Mouse (Mus musculus) forebrain, embryonic 13.5 days (tissue): Measurements from ENCODE around the gene Rnf11. TPM values are rescaled to one million over a fixed set of nuclear protein-coding genes. Genes with fewer than 3 reads are reported as not detected.

ENCODE experiments used
- ATAC-seq: fragments of 200-750 bp; cut with Nextera tagmentation; 2 replicates; pipeline ENCODE4 v1.8.0; 2017
- H3K27ac ChIP-seq: fragments of 300-500 bp; sonication (generic); 2 replicates; pipeline ENCODE4 v1.5.1; 2015; ENCODE audit warnings: inconsistent platforms, mild to moderate bottlenecking, moderate library complexity
- H3K27me3 ChIP-seq: fragments of 300-500 bp; sonication (generic); 2 replicates; pipeline ENCODE4 v1.6.1; 2015; ENCODE audit warnings: mild to moderate bottlenecking, inconsistent platforms
- H3K36me3 ChIP-seq: fragments of 300-500 bp; sonication (generic); 2 replicates; pipeline ENCODE4 v1.6.1; 2015; ENCODE audit warnings: mild to moderate bottlenecking, inconsistent platforms; ENCODE audit not compliant: poor library complexity, severe bottlenecking
- H3K4me1 ChIP-seq: fragments of 300-500 bp; sonication (generic); 2 replicates; pipeline ENCODE4 v1.6.1; 2015; ENCODE audit warnings: inconsistent platforms
- H3K4me2 ChIP-seq: fragments of 300-500 bp; sonication (generic); 2 replicates; pipeline ENCODE4 v1.6.1; 2015; ENCODE audit warnings: inconsistent platforms, mild to moderate bottlenecking, moderate library complexity
- H3K4me3 ChIP-seq: fragments of 300-500 bp; sonication (generic); 2 replicates; pipeline ENCODE4 v1.5.1; 2015; ENCODE audit warnings: mild to moderate bottlenecking, inconsistent platforms
- H3K9ac ChIP-seq: fragments of 300-500 bp; sonication (generic); 2 replicates; pipeline ENCODE4 v1.6.1; 2015; ENCODE audit warnings: mild to moderate bottlenecking, inconsistent platforms
- H3K9me3 ChIP-seq: fragments of 300-500 bp; sonication (generic); replicated peaks from 2 replicates; pipeline ENCODE4 v1.6.1; 2016; ENCODE audit warnings: inconsistent platforms
- WGBS: fragments of 180-500 bp; shearing (Covaris S2); methylation state at CpG from one replicate; pipeline ENCODE4 v1.1.7; 2015; 5-methylcytosine and 5-hydroxymethylcytosine counted together
- polyA plus RNA-seq: library from polyadenylated mRNA; unstranded; fragments of >200 nt; fragmentation: Nextera tagmentation; extraction: Ambion mirVana; gene quantifications from 2 replicates; pipeline ENCODE4 v1.2.1, GENCODE M21; 2015

The Rnf11 gene
- polyA plus RNA-seq, 1 experiment from 2014 or later = 46.5 TPM

GRCm38 (mm10) chr4:109475078-109475477, 9.4 kb downstream of the Rnf11 start:
- no peak for ATAC-seq
- Histone ChIP-seq H3K36me3 (peaks cover 6% of the 10 kb centered on the region; the same call in 1 of the 2 replicates), H3K27me3 (no peaks in the 10 kb centered on the region), H3K27ac (no peak overlapping the region), H3K9ac (peak overlapping the region; percentile 94; the same call in 1 of the 2 replicates), H3K9me3 (no peaks in the 10 kb centered on the region), H3K4me2 (peak overlapping the region; percentile 69), H3K4me1 (peaks cover 16% of the 10 kb centered on the region), H3K4me3 (peak overlapping the region; percentile 92)
- 52% methylated on average over 2 of the region's 2 CpGs for WGBS

GRCm38 (mm10) chr4:109472566-109472965, 12.0 kb downstream of the Rnf11 start:
- no peak for ATAC-seq
- H3K4me3 ChIP-seq = no peak overlapping the region
- H3K9me3 ChIP-seq = no peaks in the 10 kb centered on the region
- no peak overlapping the region for H3K9ac ChIP-seq
- no peak overlapping the region for H3K4me2 ChIP-seq
- no peak overlapping the region for H3K27ac ChIP-seq
- peaks cover 6% of the 10 kb centered on the region; the same call in 1 of the 2 replicates for H3K36me3 ChIP-seq
- no peaks in the 10 kb centered on the region for H3K27me3 ChIP-seq
- WGBS = 93% methylated on average over 3 of the region's 3 CpGs
- peaks cover 16% of the 10 kb centered on the region for H3K4me1 ChIP-seq

- no peak overlapping the region for H3K27ac ChIP-seq
- H3K36me3 ChIP-seq = peaks cover 6% of the 10 kb centered on the region; the same call in 1 of the 2 replicates
- no peaks in the 10 kb centered on the region for H3K27me3 ChIP-seq
- H3K4me3 ChIP-seq = no peak overlapping the region
- peaks cover 16% of the 10 kb centered on the region for H3K4me1 ChIP-seq
- no peak overlapping the region for H3K4me2 ChIP-seq
- no peak for ATAC-seq
- no peak overlapping the region for H3K9ac ChIP-seq
- no peaks in the 10 kb centered on the region for H3K9me3 ChIP-seq
These were observed 12.9 kb downstream of the Rnf11 start for GRCm38 (mm10) chr4:109471606-109472005.

GRCm38 (mm10) chr4:109467687-109468086, 16.8 kb downstream of the Rnf11 start:
- Histone ChIP-seq H3K4me1 (0 out of 2 replicates have a peak, but pooled peaks cover 3% of the 10 kb centered on the region), H3K4me2 (no peak overlapping the region), H3K9me3 (no peaks in the 10 kb centered on the region), H3K27me3 (no peaks in the 10 kb centered on the region), H3K9ac (no peak overlapping the region), H3K36me3 (peaks cover 5% of the 10 kb centered on the region; the same call in 1 of the 2 replicates), H3K4me3 (no peak overlapping the region), H3K27ac (no peak overlapping the region)
- no peak for ATAC-seq

GRCm38 (mm10) chr4:109463892-109464291, 20.6 kb downstream of the Rnf11 start:
- ATAC-seq = no peak
- no peaks in the 10 kb centered on the region for H3K9me3 ChIP-seq
- no peaks in the 10 kb centered on the region for H3K4me1 ChIP-seq

GRCm38 (mm10) chr4:109460421-109461179, 23.9 kb downstream of the Rnf11 start:
- no peak for ATAC-seq

More at GRCm38 (mm10) chr4:109463892-109464291, 20.6 kb downstream of the Rnf11 start:
- H3K27me3 ChIP-seq = no peaks in the 10 kb centered on the region
- no peaks in the 10 kb centered on the region for H3K36me3 ChIP-seq
- H3K27ac ChIP-seq = no peak overlapping the region
- no peak overlapping the region for H3K9ac ChIP-seq
- H3K4me3 ChIP-seq = no peak overlapping the region
- no peak overlapping the region for H3K4me2 ChIP-seq

GRCm38 (mm10) chr4:109456821-109457220, 27.7 kb downstream of the Rnf11 start:
- H3K9ac ChIP-seq = no peak overlapping the region
- no peaks in the 10 kb centered on the region for H3K4me1 ChIP-seq
- H3K27ac ChIP-seq = no peak overlapping the region
- peaks cover 17% of the 10 kb centered on the region for H3K36me3 ChIP-seq
- no peak overlapping the region for H3K4me2 ChIP-seq
- 94% methylated on average over 6 of the region's 6 CpGs for WGBS
- no peaks in the 10 kb centered on the region; the same call in 1 of the 2 replicates for H3K9me3 ChIP-seq
- no peak overlapping the region for H3K4me3 ChIP-seq
- H3K27me3 ChIP-seq = no peaks in the 10 kb centered on the region
- no peak for ATAC-seq

More at GRCm38 (mm10) chr4:109460421-109461179, 23.9 kb downstream of the Rnf11 start:
- no peaks in the 10 kb centered on the region for H3K4me1 ChIP-seq
- H3K9ac ChIP-seq = no peak overlapping the region
- H3K9me3 ChIP-seq = no peaks in the 10 kb centered on the region; the same call in 1 of the 2 replicates
- no peak overlapping the region for H3K27ac ChIP-seq
- no peak overlapping the region for H3K4me2 ChIP-seq
- no peaks in the 10 kb centered on the region for H3K27me3 ChIP-seq
- H3K4me3 ChIP-seq = no peak overlapping the region
- WGBS = 80% methylated on average over 3 of the region's 3 CpGs
- H3K36me3 ChIP-seq = peaks cover 1% of the 10 kb centered on the region; the same call in 1 of the 2 replicates

- H3K9me3 ChIP-seq = no peaks in the 10 kb centered on the region
- no peak overlapping the region for H3K4me2 ChIP-seq
- 90% methylated on average over 2 of the region's 2 CpGs for WGBS
- H3K4me1 ChIP-seq = peaks cover 10% of the 10 kb centered on the region
- H3K27ac ChIP-seq = no peak overlapping the region
- no peak for ATAC-seq
- no peak overlapping the region for H3K9ac ChIP-seq
- 0 out of 2 replicates have a peak, but pooled peaks cover 7% of the 10 kb centered on the region for H3K36me3 ChIP-seq
- H3K27me3 ChIP-seq = no peaks in the 10 kb centered on the region
- no peak overlapping the region for H3K4me3 ChIP-seq
These were observed 36.0 kb downstream of the Rnf11 start for GRCm38 (mm10) chr4:109448531-109448930.

GRCm38 (mm10) chr4:109445956-109446355, 38.6 kb downstream of the Rnf11 start:
- Histone ChIP-seq H3K4me3 (no peak overlapping the region), H3K27ac (no peak overlapping the region), H3K9ac (no peak overlapping the region), H3K4me2 (no peak overlapping the region), H3K9me3 (no peaks in the 10 kb centered on the region), H3K4me1 (peaks cover 10% of the 10 kb centered on the region), H3K36me3 (no peaks in the 10 kb centered on the region), H3K27me3 (no peaks in the 10 kb centered on the region)
- 80% methylated on average over 1 of the region's 1 CpGs for WGBS
- ATAC-seq = no peak

GRCm38 (mm10) chr4:109445397-109445796, 39.1 kb downstream of the Rnf11 start:
- Histone ChIP-seq H3K4me1 (peaks cover 10% of the 10 kb centered on the region), H3K4me2 (no peak overlapping the region), H3K4me3 (no peak overlapping the region), H3K27ac (0 out of 2 replicates have a peak overlapping the region, but pooled peaks have one; percentile 15), H3K27me3 (no peaks in the 10 kb centered on the region), H3K36me3 (no peaks in the 10 kb centered on the region), H3K9ac (no peak overlapping the region), H3K9me3 (no peaks in the 10 kb centered on the region)
- ATAC-seq = no peak
- WGBS = 86% methylated on average over 2 of the region's 2 CpGs

GRCm38 (mm10) chr4:109444951-109445350, 39.6 kb downstream of the Rnf11 start:
- H3K9ac ChIP-seq = no peak overlapping the region
- H3K36me3 ChIP-seq = no peaks in the 10 kb centered on the region
- 0 out of 2 replicates have a peak overlapping the region, but pooled peaks have one; percentile 15 for H3K27ac ChIP-seq
- 0 out of 2 replicates have a peak, but pooled peaks have one; percentile 48 for ATAC-seq
- H3K4me1 ChIP-seq = peaks cover 10% of the 10 kb centered on the region
- H3K4me2 ChIP-seq = no peak overlapping the region
- 19% methylated on average over 2 of the region's 2 CpGs for WGBS
- H3K4me3 ChIP-seq = no peak overlapping the region
- no peaks in the 10 kb centered on the region for H3K9me3 ChIP-seq
- no peaks in the 10 kb centered on the region for H3K27me3 ChIP-seq

GRCm38 (mm10) chr4:109444471-109444870, 40.1 kb downstream of the Rnf11 start:
- 49% methylated on average over 6 of the region's 6 CpGs for WGBS
- no peaks in the 10 kb centered on the region for H3K9me3 ChIP-seq
- no peak for ATAC-seq
- H3K9ac ChIP-seq = no peak overlapping the region
- H3K4me3 ChIP-seq = no peak overlapping the region
- no peak overlapping the region for H3K4me2 ChIP-seq
- H3K27ac ChIP-seq = no peak overlapping the region
- peaks cover 10% of the 10 kb centered on the region for H3K4me1 ChIP-seq
- no peaks in the 10 kb centered on the region for H3K27me3 ChIP-seq
- no peaks in the 10 kb centered on the region for H3K36me3 ChIP-seq
